In the genomic region with DNA sequence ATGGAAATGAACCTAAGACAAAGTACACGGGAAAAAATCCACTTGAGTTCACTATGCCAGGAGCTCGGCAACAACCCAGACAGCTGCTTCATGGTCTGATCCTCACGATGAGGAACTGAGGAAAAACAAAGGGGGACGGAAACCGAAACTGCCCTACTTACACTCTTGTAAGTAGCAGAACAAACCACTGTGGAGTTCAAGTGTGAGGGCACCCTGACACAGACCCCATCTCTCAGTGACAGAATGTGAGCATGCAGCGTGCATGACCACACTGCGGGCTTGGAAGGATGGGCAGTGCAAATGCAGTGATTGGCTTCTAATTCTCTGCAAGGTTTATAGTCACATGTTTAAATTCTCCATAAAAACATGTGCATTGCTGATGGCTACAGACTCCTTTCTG, we compare ENCODE assay signal across 18 mouse cellular contexts.
DNase-seq lines count a peak whose midpoint lies in the region; ATAC-seq and TF ChIP-seq lines count a peak whose summit lies in the region.
"Had no signal": no experiment of that assay in that cellular context is flagged by ENCODE, and none has a peak within 500 bp of the region (broad histone marks: within the 10 kb centered on the region; RNA-seq: fewer than 3 reads in every experiment).

No protein-coding gene starts in this region.

- DNase-seq in liver, adult 2 months (ENCODE audit: extremely low read depth, low read depth, low spot score), result peak; percentile 39
- peak; percentile 86 for DNase-seq in A20 (ENCODE audit: low read depth, low spot score)
- no peak for DNase-seq in thymus, postnatal 14 days
- no peak for DNase-seq in heart, embryonic 10.5 days (ENCODE audit: low spot score)
- DNase-seq: adrenal gland, adult 2 months; cerebellum, adult 9-10 months; gastrocnemius, postnatal 14 days; kidney, postnatal 4 days; lung, adult 18-20 months; right cerebral cortex, adult 18-20 months; thymus, postnatal 4 days had no signal

- peaks cover 41% of the 10 kb centered on the region for H3K36me3 ChIP-seq in liver, adult 2 months (ENCODE audit: control insufficient read depth, insufficient read depth, low read length)
- peaks cover 22% of the 10 kb centered on the region for H3K36me3 ChIP-seq in liver, embryonic 12.5 days
- H3K36me3 ChIP-seq in heart, embryonic 10.5 days, result peaks cover 69% of the 10 kb centered on the region

- no peaks in the 10 kb centered on the region for H3K9me3 ChIP-seq in liver, embryonic 12.5 days (replicated peaks)
- no peaks in the 10 kb centered on the region for H3K9me3 ChIP-seq in heart, embryonic 10.5 days
- H3K9me3 ChIP-seq: forebrain, embryonic 12.5 days; hindbrain, embryonic 12.5 days had no signal

- no peak overlapping the region for H3K27ac ChIP-seq in liver, adult 2 months (replicated peaks; ENCODE audit: insufficient read depth, low read depth, low read length)
- H3K27ac ChIP-seq in liver, embryonic 12.5 days, result no peak overlapping the region
- H3K27ac ChIP-seq in bone marrow macrophage, adult 2 months (ENCODE audit: insufficient read depth, low read depth, low read length), result peak overlapping the region; percentile 56
- no peak overlapping the region for H3K27ac ChIP-seq in heart, embryonic 10.5 days
- H3K27ac ChIP-seq: forebrain, embryonic 12.5 days; hindbrain, embryonic 12.5 days had no signal

- no peak for ATAC-seq in liver, embryonic 12.5 days
- peak; percentile 63; the same call in 1 of the 2 replicates for ATAC-seq in monocyte, adult 5-6 weeks (replicated peaks; ENCODE audit: insufficient number of reproducible peaks, low FRiP score, low TSS enrichment, poor library complexity, severe bottlenecking)
- ATAC-seq: inflammation-experienced regulatory T-cells, adult 6 months; midbrain, embryonic 16.5 days had no signal

- peaks cover 14% of the 10 kb centered on the region for H3K4me1 ChIP-seq in liver, adult 2 months (ENCODE audit: control insufficient read depth, insufficient read depth, low read length)
- no peaks in the 10 kb centered on the region for H3K4me1 ChIP-seq in liver, embryonic 12.5 days
- H3K4me1 ChIP-seq in bone marrow macrophage, adult 2 months (ENCODE audit: control insufficient read depth, insufficient read depth, low read length), result peaks cover 4% of the 10 kb centered on the region
- no peaks in the 10 kb centered on the region for H3K4me1 ChIP-seq in heart, embryonic 10.5 days
- H3K4me1 ChIP-seq: forebrain, embryonic 12.5 days; hindbrain, embryonic 12.5 days had no signal

- no peak for TF ChIP-seq POLR2A in liver, adult 2 months (IDR thresholded peaks at IDR 0.05; ENCODE audit: extremely low read depth, insufficient read depth, low read length)
- TF ChIP-seq POLR2A in bone marrow macrophage, adult 2 months (IDR thresholded peaks at IDR 0.05; ENCODE audit: borderline replicate concordance, low read depth, low read length), result no peak

- H3K27me3 ChIP-seq in liver, adult 2 months (ENCODE audit: control insufficient read depth, insufficient read depth, low read length), result no peaks in the 10 kb centered on the region
- no peaks in the 10 kb centered on the region for H3K27me3 ChIP-seq in liver, embryonic 12.5 days (replicated peaks)
- no peaks in the 10 kb centered on the region for H3K27me3 ChIP-seq in heart, embryonic 10.5 days (ENCODE audit: insufficient read depth, poor library complexity, severe bottlenecking)
- H3K27me3 ChIP-seq: forebrain, embryonic 12.5 days; hindbrain, embryonic 12.5 days had no signal

- H3K9ac ChIP-seq in liver, adult 2 months (ENCODE audit: low read depth, low read length), result no peak overlapping the region
- H3K9ac ChIP-seq in liver, embryonic 12.5 days, result no peak overlapping the region
- H3K9ac ChIP-seq: forebrain, embryonic 12.5 days; hindbrain, embryonic 12.5 days had no signal

- H3K4me3 ChIP-seq in liver, adult 2 months (ENCODE audit: insufficient read depth, low read depth, low read length), result no peak overlapping the region
- no peak overlapping the region for H3K4me3 ChIP-seq in liver, embryonic 12.5 days
- H3K4me3 ChIP-seq in bone marrow macrophage, adult 2 months (ENCODE audit: insufficient read depth, low read length), result peak overlapping the region; percentile 5; the same call in 1 of the 2 replicates
- no peak overlapping the region for H3K4me3 ChIP-seq in heart, embryonic 10.5 days
- H3K4me3 ChIP-seq: forebrain, embryonic 12.5 days; hindbrain, embryonic 12.5 days had no signal

- H3K79me2 ChIP-seq in liver, adult 2 months (ENCODE audit: control insufficient read depth, insufficient read depth, low read length), result 0 out of 2 replicates have a peak, but pooled peaks cover 4% of the 10 kb centered on the region

- 59% methylated on average over 7 of the region's 7 CpGs for WGBS in liver, adult 2 months
- 75% methylated on average over 7 of the region's 7 CpGs for WGBS in liver, embryonic 12.5 days (ENCODE audit: insufficient replicate concordance)
- WGBS in heart, embryonic 10.5 days, result 84% methylated on average over 7 of the region's 7 CpGs

- TF ChIP-seq CTCF in liver, adult 2 months (IDR thresholded peaks at IDR 0.05; ENCODE audit: low read depth, low read length), result no peak
- no peak for TF ChIP-seq CTCF in bone marrow macrophage, adult 2 months (IDR thresholded peaks at IDR 0.05; ENCODE audit: low read depth, low read length)

- no peak overlapping the region for H3K4me2 ChIP-seq in liver, embryonic 12.5 days
- H3K4me2 ChIP-seq: forebrain, embryonic 12.5 days; hindbrain, embryonic 12.5 days had no signal

Comparison
In these comparisons a context has a peak if more than half of its experiments do, and no peak if none do; other contexts are left out.
1. DNase-seq: peak in liver, adult 2 months (single experiment) and A20 (single experiment); none in thymus, postnatal 14 days (single experiment) and heart, embryonic 10.5 days (single experiment).